Mouse (Mus musculus): ENCODE data around the gene Usp43.

- TF ChIP-seq CTCF (IDR thresholded peaks at IDR 0.05; ENCODE audit: control insufficient read depth, insufficient read depth, insufficient replicate concordance, low read depth, low read length) (no peak), POLR2A (IDR thresholded peaks at IDR 0.05; ENCODE audit: control insufficient read depth, low read depth, low read length) (no peak)
Measured at GRCm38 (mm10) chr11:67953604-67954003, 31.7 kb upstream of the Usp43 start.
